Mouse (Mus musculus) adrenal gland (tissue): ENCODE results near the gene Nubp2.

ENCODE experiments used
- intact Hi-C: fragments of 180-260 bp; cut with DNase I; formaldehyde crosslinking; loops from one replicate; pipeline ENCODE4 v1.15.1; 2025
- long read RNA-seq, 2 experiments: library from polyadenylated mRNA; unstranded; transcript quantifications; one replicate each; pipeline ENCODE4 v2.0.0; 2020; ENCODE audit warnings: borderline replicate concordance in 1 of 2; ENCODE audit not compliant: insufficient replicate concordance in 1 of 2

Gene Nubp2
- long read RNA-seq, experiment 1, transcript Nubp2-201 (7 exons, 1,427 nt) = major isoform, 70 of 83 reads
- long read RNA-seq, experiment 1, partial matches to known transcripts = 1 of 83 reads
- long read RNA-seq, experiment 1, other reads (novel, unspliced or antisense) = 10 of 83 reads
- long read RNA-seq, experiment 2, transcript Nubp2-201 (7 exons, 1,427 nt) = major isoform, 84 of 93 reads
- long read RNA-seq, experiment 2, partial matches to known transcripts = 1 of 93 reads
- long read RNA-seq, experiment 2, other reads (novel, unspliced or antisense) = 6 of 93 reads

- intact Hi-C loops = loop anchor here (5.0 kb wide), 1 partner anchor 34 kb away; the partner anchor contains the start of gene Fahd1
Measured at GRCm38 (mm10) chr17:24886134-24886931, at the start of gene Nubp2, which contains the start of gene Spsb3. Nubp2 (minus strand) TSS chr17:24886349. Spsb3 (plus strand) TSS chr17:24886643.

- intact Hi-C loops = no loop called here
Measured at GRCm38 (mm10) chr17:24935666-24936065, 49.5 kb upstream of the Nubp2 start.

GRCm38 (mm10) chr17:24934926-24935325, 48.8 kb upstream of the Nubp2 start:
- intact Hi-C loops = loop anchor here (5.0 kb wide), 1 partner anchor 38 kb away; the partner anchor contains the start of genes Eme2, Mrps34 and Nme3

- intact Hi-C loops = loop anchor here (5.0 kb wide), 1 partner anchor 36 kb away; the partner anchor contains the start of genes Eme2, Mrps34 and Nme3
Measured at GRCm38 (mm10) chr17:24933163-24933562, 47.0 kb upstream of the Nubp2 start.

- intact Hi-C loops = loop anchor here (5.0 kb wide), 1 partner anchor 35 kb away; the partner anchor contains the start of genes Eme2, Mrps34 and Nme3
Measured at GRCm38 (mm10) chr17:24932431-24932830, 46.3 kb upstream of the Nubp2 start.

DNA sequence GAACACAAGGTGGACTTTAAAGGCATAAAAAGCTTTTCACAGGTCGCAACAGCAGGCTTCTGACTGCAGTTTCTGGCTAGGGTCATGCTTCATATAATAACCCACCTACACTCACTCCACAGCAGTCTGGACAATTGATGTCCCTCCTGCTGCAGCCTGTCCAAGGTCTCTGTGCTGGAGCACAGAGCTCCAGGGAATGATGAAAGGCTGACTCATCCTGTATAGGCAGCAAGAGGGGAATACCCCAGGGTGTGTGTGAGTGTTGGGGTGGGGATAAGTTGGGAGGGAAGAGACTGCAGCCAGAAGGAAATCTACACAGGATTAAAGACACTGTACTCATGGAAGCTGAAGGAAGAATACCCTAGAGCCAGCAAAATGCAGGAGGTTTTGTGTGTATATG, 43.4 kb upstream of the Nubp2 start:
- intact Hi-C loops = no loop called here

DNA sequence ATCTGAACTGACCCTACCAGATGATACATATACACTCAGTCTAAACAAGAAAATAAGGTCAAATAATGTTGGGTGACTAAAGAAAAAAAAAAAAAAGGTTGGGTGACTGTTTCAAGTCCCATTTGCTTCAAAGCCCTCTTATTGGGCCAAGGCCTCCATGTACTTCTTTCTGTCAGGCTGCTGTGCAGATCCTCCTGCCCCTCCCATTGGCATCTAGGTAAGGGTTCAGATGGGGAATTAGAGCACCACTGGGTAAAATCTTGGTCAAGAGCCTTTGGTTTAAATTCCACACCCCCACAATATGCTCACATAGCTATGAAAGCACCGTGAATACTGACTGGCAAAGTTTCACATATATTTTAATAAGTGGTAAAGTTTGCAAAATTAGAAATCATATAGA, 37.1 kb upstream of the Nubp2 start:
- intact Hi-C loops = no loop called here

GRCm38 (mm10) chr17:24913984-24914383, 27.8 kb upstream of the Nubp2 start:
- intact Hi-C loops = no loop called here

DNA sequence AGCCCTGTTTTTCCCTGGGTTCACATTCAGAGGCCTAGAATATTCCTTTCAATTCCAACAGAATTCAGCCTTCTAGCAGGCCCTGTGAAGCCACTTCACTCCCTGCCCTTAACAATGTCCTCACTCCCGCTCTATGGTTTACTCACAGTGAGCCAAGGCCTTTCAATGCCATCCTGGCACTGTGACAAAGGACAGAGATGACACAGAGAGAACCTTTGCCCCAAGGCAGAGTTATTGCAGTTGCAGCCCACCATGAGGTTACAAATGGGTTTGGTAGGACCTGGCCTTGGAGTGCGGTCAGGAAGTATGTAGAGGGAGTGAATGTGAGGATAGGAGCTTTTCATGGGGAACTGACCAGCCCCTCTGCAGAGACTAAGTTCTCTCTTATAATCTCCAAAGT, 21.4 kb upstream of the Nubp2 start:
- intact Hi-C loops = no loop called here

GRCm38 (mm10) chr17:24903767-24904166, 17.6 kb upstream of the Nubp2 start:
- intact Hi-C loops = no loop called here

GRCm38 (mm10) chr17:24902671-24903474, 16.7 kb upstream of the Nubp2 start:
- intact Hi-C loops = no loop called here

DNA sequence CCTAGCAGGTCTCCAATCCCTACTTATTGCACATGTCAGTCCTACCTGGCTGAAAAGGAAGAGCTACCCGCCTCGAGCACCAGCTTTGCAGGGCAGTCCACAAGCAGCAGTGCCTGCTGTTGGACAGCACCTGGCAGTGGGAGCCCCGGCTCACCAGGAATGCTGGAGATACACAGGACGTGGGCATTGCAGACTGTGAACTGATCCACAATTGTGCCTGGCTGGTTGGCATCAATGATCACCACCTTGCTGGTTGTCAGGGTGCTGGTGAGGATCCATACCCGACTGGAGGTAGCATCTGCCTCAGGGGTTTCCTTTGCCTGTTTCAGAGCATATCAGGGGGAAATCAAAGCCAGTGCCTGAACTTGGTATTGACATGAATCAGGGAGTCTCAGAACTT, 16.0 kb upstream of the Nubp2 start:
- intact Hi-C loops = no loop called here

DNA sequence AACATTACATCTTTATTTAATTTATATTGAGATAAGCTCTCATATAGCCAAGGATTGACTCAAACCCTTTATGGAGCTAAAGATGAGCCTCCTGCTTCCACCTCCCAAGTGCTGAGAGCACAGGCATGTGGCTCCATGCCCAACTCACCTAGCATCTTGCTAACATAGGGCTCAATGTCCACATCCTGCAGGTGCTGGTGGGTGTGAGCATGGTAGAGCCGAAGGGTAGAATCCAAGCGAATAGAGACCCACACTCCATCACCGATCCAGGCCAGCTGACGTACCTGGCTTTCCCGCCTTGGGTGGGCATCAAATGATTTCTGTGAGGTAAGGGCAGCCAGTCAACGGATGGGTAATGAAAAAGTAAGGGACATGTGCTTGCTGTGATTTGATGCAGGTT, 13.9 kb upstream of the Nubp2 start:
- intact Hi-C loops = no loop called here

DNA sequence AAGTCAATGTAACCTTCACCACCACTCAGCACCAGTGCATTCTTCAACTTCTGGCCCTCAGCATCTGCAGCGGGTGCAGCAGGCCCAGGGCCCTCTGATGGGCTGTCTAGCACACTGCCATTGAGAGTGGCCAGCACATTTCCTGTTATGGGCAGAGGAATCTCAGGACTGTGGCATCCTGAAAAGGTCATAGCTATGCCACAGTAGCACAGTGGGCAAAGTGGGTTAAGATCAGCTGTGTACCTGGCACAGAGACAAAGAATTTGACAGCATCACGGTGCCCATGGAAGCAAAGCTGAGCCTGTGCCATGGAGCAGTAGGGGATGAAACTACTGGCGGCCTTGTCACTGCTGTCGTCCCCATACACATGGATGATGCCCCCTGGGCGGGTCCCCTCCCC, 13.0 kb upstream of the Nubp2 start:
- intact Hi-C loops = loop anchor here (5.0 kb wide), 1 partner anchor 33 kb away; no protein-coding TSS in a partner anchor

GRCm38 (mm10) chr17:24898041-24898854, 12.1 kb upstream of the Nubp2 start:
- intact Hi-C loops = loop anchor here (5.0 kb wide), 1 partner anchor 34 kb away; no protein-coding TSS in a partner anchor

DNA sequence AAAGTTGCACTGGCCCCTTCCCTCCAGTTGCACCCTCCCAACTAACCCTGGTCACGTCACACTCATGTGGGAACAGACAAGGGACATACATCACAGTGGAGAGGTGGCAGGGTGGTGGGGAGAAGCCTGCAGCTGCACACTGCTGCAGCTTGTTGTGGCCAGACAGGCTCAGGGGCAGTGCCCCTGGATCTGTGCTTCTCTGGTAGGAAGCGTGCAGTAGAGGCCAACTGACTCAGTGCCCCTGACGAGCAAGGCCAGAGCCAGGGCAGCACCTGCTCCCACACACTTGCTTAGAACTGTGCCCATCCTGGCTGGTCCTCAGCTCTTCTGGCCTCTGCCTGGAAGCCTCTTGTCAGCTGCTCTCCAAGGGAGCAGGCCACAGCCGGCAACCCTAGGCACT, 11.5 kb upstream of the Nubp2 start:
- intact Hi-C loops = loop anchor here (5.0 kb wide), 1 partner anchor 35 kb away; no protein-coding TSS in a partner anchor

GRCm38 (mm10) chr17:24896993-24897269, 10.8 kb upstream of the Nubp2 start:
- intact Hi-C loops = loop anchor here (5.0 kb wide), 1 partner anchor 35 kb away; no protein-coding TSS in a partner anchor

DNA sequence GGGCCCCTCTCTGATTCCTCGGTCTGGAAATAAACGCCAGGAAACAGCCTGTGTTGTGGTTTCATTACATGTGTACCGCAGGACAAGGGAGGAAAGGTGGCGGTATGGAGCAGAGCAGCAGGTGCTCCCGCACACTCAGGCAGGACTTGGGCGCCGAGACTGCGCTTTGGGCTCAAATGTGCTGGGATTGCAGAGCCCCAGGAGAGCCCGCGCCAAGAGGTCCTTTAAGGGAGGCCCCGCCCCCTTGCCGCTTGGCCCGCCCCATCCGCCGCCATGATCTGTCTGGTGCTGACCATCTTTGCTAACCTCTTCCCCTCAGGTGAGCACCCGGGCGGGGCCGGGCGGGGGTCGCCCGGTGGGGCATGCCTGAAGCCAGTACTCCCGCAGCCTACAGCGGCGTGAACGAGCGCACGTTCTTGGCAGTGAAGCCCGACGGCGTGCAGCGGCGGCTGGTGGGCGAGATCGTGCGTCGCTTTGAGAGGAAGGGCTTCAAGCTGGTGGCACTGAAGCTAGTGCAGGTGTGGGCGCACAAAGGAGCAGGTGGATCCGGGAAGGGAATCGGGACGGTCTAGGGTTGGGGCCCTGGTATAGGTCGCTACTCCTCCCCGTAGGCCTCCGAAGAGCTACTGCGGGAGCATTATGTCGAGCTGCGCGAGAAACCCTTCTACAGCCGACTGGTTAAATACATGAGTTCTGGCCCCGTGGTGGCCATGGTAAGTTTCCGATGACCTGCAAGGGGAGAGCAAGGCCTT, 10.3 kb upstream of the Nubp2 start, which contains the start of gene Nme3:
Nme3 (plus strand) TSS at position 260 of the 752 bp plus-strand sequence.
- intact Hi-C loops = loop anchor here (5.0 kb wide), 1 partner anchor 36 kb away; no protein-coding TSS in a partner anchor

- intact Hi-C loops = loop anchor here (5.0 kb wide), 1 partner anchor 37 kb away; no protein-coding TSS in a partner anchor
Measured at GRCm38 (mm10) chr17:24895571-24896240, 9.6 kb upstream of the Nubp2 start.
